Mouse (Mus musculus): ENCODE data around the gene Tmem79.
"Not testable (repeated sequence)": the region's sequence is repeated elsewhere in the genome, so short reads cannot be mapped to it uniquely, and the experiment has no call there.

The Tmem79 gene

GRCm38 (mm10) chr3:88281141-88281916 is 54.6 kb downstream of the Tmem79 start:
- DNase-seq (ENCODE audit: low spot score), result not testable (repeated sequence)

GRCm38 (mm10) chr3:88280035-88280434 is 55.9 kb downstream of the Tmem79 start:
- no peak for DNase-seq (ENCODE audit: low spot score)
